Mouse (Mus musculus) midbrain, embryonic 14.5 days (tissue): Measurements from ENCODE around the gene Gm21887. TPM values are rescaled to one million over a fixed set of nuclear protein-coding genes. Genes with fewer than 3 reads are reported as not detected.
A peak's percentile ranks its signal among the peaks of the same experiment; 100 is the strongest.
"Not testable (repeated sequence)": the region's sequence is repeated elsewhere in the genome, so short reads cannot be mapped to it uniquely, and the experiment has no call there.

Experiments used
- ATAC-seq: fragments of 200-750 bp; cut with Nextera tagmentation; 2 replicates; pipeline ENCODE4 v1.8.0; 2017; ENCODE audit warnings: moderate number of reproducible peaks, moderate library complexity; ENCODE audit not compliant: low FRiP score, low TSS enrichment
- DNase-seq: peaks from one replicate; pipeline ENCODE4 v3.0.0-alpha.2; 2015
- H3K27ac ChIP-seq: fragments of 300-500 bp; sonication (generic); replicated peaks from 2 replicates; pipeline ENCODE4 v1.5.1; 2014; ENCODE audit warnings: mild to moderate bottlenecking, low read depth, low read length, moderate library complexity
- H3K27me3 ChIP-seq: fragments of 300-500 bp; sonication (generic); 2 replicates; pipeline ENCODE4 v1.6.1; 2014; ENCODE audit warnings: low read length, control low read depth, mixed read lengths; ENCODE audit not compliant: control insufficient read depth, insufficient read depth
- H3K36me3 ChIP-seq: fragments of 300-500 bp; sonication (generic); 2 replicates; pipeline ENCODE4 v1.6.1; 2014; ENCODE audit warnings: low read length, control low read depth; ENCODE audit not compliant: control insufficient read depth, insufficient read depth
- H3K4me1 ChIP-seq: fragments of 300-500 bp; sonication (generic); 2 replicates; pipeline ENCODE4 v1.6.1; 2014; ENCODE audit warnings: mild to moderate bottlenecking, antibody characterized with exemption, low read length, control low read depth; ENCODE audit not compliant: control insufficient read depth, insufficient read depth
- H3K4me2 ChIP-seq: fragments of 300-500 bp; sonication (generic); 2 replicates; pipeline ENCODE4 v1.6.1; 2014; ENCODE audit warnings: mild to moderate bottlenecking, low read length, moderate library complexity
- H3K4me3 ChIP-seq: fragments of 300-500 bp; sonication (generic); replicated peaks from 2 replicates; pipeline ENCODE4 v1.5.1; 2014; ENCODE audit warnings: low read depth, low read length
- H3K9ac ChIP-seq: fragments of 300-500 bp; sonication (generic); replicated peaks from 2 replicates; pipeline ENCODE4 v1.6.1; 2014; ENCODE audit warnings: mild to moderate bottlenecking, low read length, moderate library complexity
- H3K9me3 ChIP-seq: fragments of 300-500 bp; sonication (generic); 2 replicates; pipeline ENCODE4 v1.6.1; 2016; ENCODE audit warnings: low read length, control low read depth, mixed read lengths; ENCODE audit not compliant: control insufficient read depth
- WGBS: fragments of 180-500 bp; shearing (Covaris S2); extraction: QIAGEN DNeasy Blood & Tissue Kit; methylation state at CpG from one replicate; pipeline ENCODE4 v1.1.7; 2014; 5-methylcytosine and 5-hydroxymethylcytosine counted together
- polyA plus RNA-seq: library from polyadenylated mRNA; unstranded; fragments of >200 nt; fragmentation: Nextera tagmentation; extraction: Ambion mirVana; gene quantifications from 2 replicates; pipeline ENCODE4 v1.2.1, GENCODE M21; 2014

Gene Gm21887
- polyA plus RNA-seq, 1 experiment from 2014 or later, result 126 TPM

GRCm38 (mm10) chrX:169999226-169999883 lies 10.1 kb upstream of the Gm21887 start:
- peak; percentile 9 for DNase-seq
- 27% methylated on average over 11 of the region's 11 CpGs for WGBS
- not testable (repeated sequence) for H3K27me3 ChIP-seq, H3K36me3 ChIP-seq, H3K9ac ChIP-seq, H3K4me1 ChIP-seq, H3K27ac ChIP-seq, H3K4me3 ChIP-seq, H3K4me2 ChIP-seq, ATAC-seq
- peaks cover 44% of the 10 kb centered on the region for H3K9me3 ChIP-seq

- not testable (repeated sequence) for DNase-seq, H3K36me3 ChIP-seq, ATAC-seq, H3K4me2 ChIP-seq, H3K27me3 ChIP-seq, H3K4me3 ChIP-seq, H3K27ac ChIP-seq, H3K4me1 ChIP-seq, H3K9ac ChIP-seq
- peaks cover 40% of the 10 kb centered on the region for H3K9me3 ChIP-seq
- WGBS, result 61% methylated on average over 3 of the region's 3 CpGs
Observed at GRCm38 (mm10) chrX:169999912-170000641, 9.4 kb upstream of the Gm21887 start.

GRCm38 (mm10) chrX:170000642-170001387 lies 8.6 kb upstream of the Gm21887 start:
- 25% methylated on average over 6 of the region's 6 CpGs for WGBS
- not testable (repeated sequence) for H3K4me3 ChIP-seq, H3K9ac ChIP-seq, H3K4me2 ChIP-seq, H3K27me3 ChIP-seq, ATAC-seq, H3K4me1 ChIP-seq, H3K36me3 ChIP-seq, DNase-seq
- peak overlapping the region; percentile 58; the same call in 1 of the 2 replicates for H3K27ac ChIP-seq
- peaks cover 42% of the 10 kb centered on the region for H3K9me3 ChIP-seq

- H3K27me3 ChIP-seq, H3K4me3 ChIP-seq, H3K4me2 ChIP-seq, H3K4me1 ChIP-seq, H3K36me3 ChIP-seq, H3K9ac ChIP-seq, DNase-seq, ATAC-seq: not testable (repeated sequence)
- H3K9me3 ChIP-seq, result peaks cover 42% of the 10 kb centered on the region
- WGBS, result 28% methylated on average over 7 of the region's 12 CpGs
- peak overlapping the region; percentile 58; the same call in 1 of the 2 replicates for H3K27ac ChIP-seq
Observed at GRCm38 (mm10) chrX:170001388-170001695, 8.1 kb upstream of the Gm21887 start.

- H3K27ac ChIP-seq, H3K4me3 ChIP-seq, H3K36me3 ChIP-seq, H3K4me2 ChIP-seq, H3K9ac ChIP-seq, H3K4me1 ChIP-seq, ATAC-seq, H3K27me3 ChIP-seq, DNase-seq: not testable (repeated sequence)
- peaks cover 37% of the 10 kb centered on the region for H3K9me3 ChIP-seq
- 14% methylated on average over 4 of the region's 18 CpGs for WGBS
Observed at GRCm38 (mm10) chrX:170002510-170003197, 6.8 kb upstream of the Gm21887 start.

GRCm38 (mm10) chrX:170003536-170003935 lies 5.9 kb upstream of the Gm21887 start:
- WGBS, result 17% methylated on average over 1 of the region's 1 CpGs
- H3K9me3 ChIP-seq, result peaks cover 33% of the 10 kb centered on the region
- not testable (repeated sequence) for DNase-seq, H3K4me1 ChIP-seq, H3K4me2 ChIP-seq, H3K4me3 ChIP-seq, H3K27ac ChIP-seq, H3K9ac ChIP-seq, H3K36me3 ChIP-seq, H3K27me3 ChIP-seq, ATAC-seq

GRCm38 (mm10) chrX:170004236-170004635 lies 5.2 kb upstream of the Gm21887 start:
- H3K4me3 ChIP-seq, H3K9ac ChIP-seq, DNase-seq, H3K36me3 ChIP-seq, H3K4me2 ChIP-seq, ATAC-seq, H3K27me3 ChIP-seq, H3K27ac ChIP-seq, H3K4me1 ChIP-seq: not testable (repeated sequence)
- WGBS, result 33% methylated on average over 2 of the region's 2 CpGs
- peaks cover 36% of the 10 kb centered on the region for H3K9me3 ChIP-seq

- H3K9me3 ChIP-seq, result peaks cover 38% of the 10 kb centered on the region
- H3K9ac ChIP-seq, H3K4me1 ChIP-seq, ATAC-seq, DNase-seq, H3K27me3 ChIP-seq, H3K4me3 ChIP-seq, H3K27ac ChIP-seq, H3K36me3 ChIP-seq: not testable (repeated sequence)
- 0 out of 2 replicates have a peak overlapping the region, but pooled peaks have one; percentile 5 for H3K4me2 ChIP-seq
- 21% methylated on average over 5 of the region's 5 CpGs for WGBS
Observed at GRCm38 (mm10) chrX:170004793-170005192, 4.7 kb upstream of the Gm21887 start.
